Mouse (Mus musculus): Measurements from ENCODE around the gene Oog4. TPM values are rescaled to one million over a fixed set of nuclear protein-coding genes. Genes with fewer than 3 reads are reported as not detected.
A peak's percentile ranks its signal among the peaks of the same experiment; 100 is the strongest.
"Not testable (repeated sequence)": the region's sequence is repeated elsewhere in the genome, so short reads cannot be mapped to it uniquely, and the experiment has no call there.

Oog4 gene
- polyA plus RNA-seq (2012; rRNA removed) (not detected in 2 replicates), polyA plus RNA-seq (2014; fragmentation: Nextera tagmentation; extraction: Ambion mirVana) (not detected in 2 replicates)

DNA sequence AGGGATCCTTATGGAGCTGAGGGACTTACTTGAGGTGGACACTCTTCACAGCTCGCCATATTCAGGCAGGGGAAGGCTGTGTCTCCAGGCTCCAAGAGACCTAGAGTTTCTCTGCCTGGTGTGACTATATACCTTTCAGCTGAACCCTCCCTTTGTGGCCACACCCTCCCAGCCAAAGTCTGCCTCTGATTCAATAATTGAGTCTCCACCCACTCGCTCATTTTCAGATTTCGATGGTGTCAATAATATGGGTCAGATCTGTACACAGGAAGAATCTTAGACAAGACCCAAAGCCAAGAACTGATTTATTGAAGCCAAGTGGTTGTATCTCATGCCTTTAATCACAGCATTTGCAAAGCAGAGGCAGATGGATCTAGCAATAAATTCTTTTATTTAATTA, at the start of gene Oog4:
Gene Oog4 (minus strand): TSS at position 101 of the 400 bp plus-strand sequence.
- Histone ChIP-seq H3K27ac (replicated peaks; ENCODE audit: low read depth, low read length) (no peak within 1 kb of the TSS), H3K36me3 (ENCODE audit: control insufficient read depth, insufficient read depth, low read length) (no peaks in the 10 kb centered on the region), H3K4me1 (ENCODE audit: control insufficient read depth, insufficient read depth, low read length) (no peaks in the 10 kb centered on the region), H3K27me3 (ENCODE audit: control insufficient read depth, insufficient read depth, low read length) (no peaks in the 10 kb centered on the region), H3K4me2 (replicated peaks; ENCODE audit: low read depth, low read length, severe bottlenecking) (no peak within 1 kb of the TSS), H3K4me3 (replicated peaks; ENCODE audit: low read length) (no peak within 1 kb of the TSS), H3K9ac (ENCODE audit: low read depth, low read length, severe bottlenecking) (no peak within 1 kb of the TSS), H3K9me3 (ENCODE audit: control insufficient read depth, low read length) (no peaks in the 10 kb centered on the region)
- ATAC-seq (ENCODE audit: low FRiP score, low read depth) = no peak
- no peak for TF ChIP-seq POLR2A (IDR thresholded peaks at IDR 0.05; ENCODE audit: borderline replicate concordance, extremely low read depth, insufficient read depth, insufficient read length)
- DNase-seq (ENCODE audit: low spot score) = no peak
- WGBS = 79% methylated on average over 3 of the region's 3 CpGs

GRCm38 (mm10) chr4:143426770-143427169, 23.4 kb downstream of the Oog4 start:
- WGBS = 54% methylated on average over 5 of the region's 5 CpGs
- not testable (repeated sequence) for H3K4me3 ChIP-seq (replicated peaks; ENCODE audit: low read length); H3K36me3 ChIP-seq (ENCODE audit: control insufficient read depth, insufficient read depth, low read length); H3K27me3 ChIP-seq (ENCODE audit: control insufficient read depth, insufficient read depth, low read length); H3K4me1 ChIP-seq (ENCODE audit: control insufficient read depth, insufficient read depth, low read length); DNase-seq (ENCODE audit: low spot score); H3K9ac ChIP-seq (ENCODE audit: low read depth, low read length, severe bottlenecking); H3K27ac ChIP-seq (replicated peaks; ENCODE audit: low read depth, low read length); H3K4me2 ChIP-seq (replicated peaks; ENCODE audit: low read depth, low read length, severe bottlenecking); H3K9me3 ChIP-seq (ENCODE audit: control insufficient read depth, low read length)
- ATAC-seq (ENCODE audit: low FRiP score, low read depth) = peak; percentile 15; the same call in 1 of the 2 replicates

GRCm38 (mm10) chr4:143414121-143414520, 36.0 kb downstream of the Oog4 start:
- Histone ChIP-seq H3K4me2 (replicated peaks; ENCODE audit: low read depth, low read length, severe bottlenecking) (no peak overlapping the region), H3K4me3 (replicated peaks; ENCODE audit: low read length) (no peak overlapping the region), H3K9me3 (ENCODE audit: control insufficient read depth, low read length) (no peaks in the 10 kb centered on the region), H3K27me3 (ENCODE audit: control insufficient read depth, insufficient read depth, low read length) (no peaks in the 10 kb centered on the region), H3K36me3 (ENCODE audit: control insufficient read depth, insufficient read depth, low read length) (peaks cover 45% of the 10 kb centered on the region), H3K9ac (ENCODE audit: low read depth, low read length, severe bottlenecking) (no peak overlapping the region), H3K27ac (replicated peaks; ENCODE audit: low read depth, low read length) (no peak overlapping the region), H3K4me1 (ENCODE audit: control insufficient read depth, insufficient read depth, low read length) (no peaks in the 10 kb centered on the region)
- no peak for TF ChIP-seq POLR2A (IDR thresholded peaks at IDR 0.05; ENCODE audit: borderline replicate concordance, extremely low read depth, insufficient read depth, insufficient read length)
- ATAC-seq (ENCODE audit: low FRiP score, low read depth) (no peak), DNase-seq (ENCODE audit: low spot score) (no peak)
- 95% methylated on average over 3 of the region's 3 CpGs for WGBS

DNA sequence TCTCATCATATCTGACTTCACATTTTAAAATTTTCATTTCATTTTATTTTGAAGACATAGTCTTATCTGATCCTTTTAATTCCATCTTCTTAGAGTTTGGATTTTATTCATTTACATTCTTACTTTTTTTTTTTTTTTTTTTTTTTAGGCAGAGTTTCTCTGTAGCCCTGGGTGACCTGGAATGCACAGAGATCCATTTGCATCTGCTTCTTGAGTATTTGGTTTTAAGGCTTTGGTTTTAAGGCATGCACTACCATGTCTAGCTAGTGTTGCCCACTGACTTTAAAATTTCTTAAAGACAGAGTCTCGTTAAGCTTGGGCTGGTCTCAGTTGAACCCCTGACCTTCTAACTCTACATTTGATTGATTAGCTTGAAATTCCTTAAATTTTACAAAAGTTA, 36.5 kb downstream of the Oog4 start:
- TF ChIP-seq POLR2A (IDR thresholded peaks at IDR 0.05; ENCODE audit: borderline replicate concordance, extremely low read depth, insufficient read depth, insufficient read length) = no peak
- Histone ChIP-seq H3K4me1 (ENCODE audit: control insufficient read depth, insufficient read depth, low read length) (no peaks in the 10 kb centered on the region), H3K27ac (replicated peaks; ENCODE audit: low read depth, low read length) (no peak overlapping the region), H3K9ac (ENCODE audit: low read depth, low read length, severe bottlenecking) (no peak overlapping the region), H3K4me2 (replicated peaks; ENCODE audit: low read depth, low read length, severe bottlenecking) (no peak overlapping the region), H3K27me3 (ENCODE audit: control insufficient read depth, insufficient read depth, low read length) (no peaks in the 10 kb centered on the region), H3K4me3 (replicated peaks; ENCODE audit: low read length) (no peak overlapping the region), H3K36me3 (ENCODE audit: control insufficient read depth, insufficient read depth, low read length) (peaks cover 40% of the 10 kb centered on the region), H3K9me3 (ENCODE audit: control insufficient read depth, low read length) (no peaks in the 10 kb centered on the region)
- WGBS = 98% methylated on average over 1 of the region's 1 CpGs
- ATAC-seq (ENCODE audit: low FRiP score, low read depth) (no peak), DNase-seq (ENCODE audit: low spot score) (no peak)

DNA sequence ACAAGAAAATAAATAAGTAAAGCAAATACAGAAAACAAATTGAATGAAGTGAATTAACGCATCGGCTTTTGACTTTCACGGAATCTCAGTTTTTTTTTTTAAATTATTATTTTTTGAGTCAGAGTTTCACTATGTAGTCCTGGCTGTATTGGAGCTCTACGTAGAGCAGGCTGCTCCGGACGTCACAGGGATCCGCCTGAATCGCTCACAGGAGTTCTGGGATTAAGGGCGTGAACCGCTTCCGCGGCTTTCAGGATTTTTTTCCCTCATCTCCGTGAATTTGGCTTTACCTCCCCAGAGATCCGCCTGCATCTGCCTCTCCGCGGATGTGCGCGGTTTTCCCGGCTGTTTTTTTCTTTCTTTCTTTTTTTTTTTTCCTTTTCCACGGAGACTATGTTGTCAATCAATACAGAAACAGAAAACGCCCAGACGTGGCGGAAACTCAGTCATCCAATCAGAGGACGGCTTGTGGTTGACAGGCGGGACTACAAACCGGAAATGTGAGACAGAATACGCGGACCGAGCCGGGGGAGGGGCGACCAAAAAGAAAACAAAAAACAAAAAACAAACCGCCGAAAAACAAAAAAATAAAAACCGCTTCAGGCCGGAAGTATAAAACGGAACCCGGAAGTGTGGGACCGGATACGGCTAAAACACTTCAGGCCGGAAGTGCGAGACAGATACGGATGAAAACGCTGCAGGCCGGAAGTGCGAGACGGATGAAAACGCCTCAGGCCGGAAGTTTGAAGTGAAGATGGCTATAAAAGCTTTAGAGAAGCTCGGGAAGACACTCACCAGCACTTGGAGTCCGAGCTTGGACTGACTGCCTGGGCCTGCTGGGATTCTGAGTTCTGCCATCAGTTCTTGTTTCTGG, 37.7 kb downstream of the Oog4 start, which contains the start of gene Pramef8:
Gene Pramef8 (plus strand): TSS at position 208 of the 874 bp plus-strand sequence.
- peak within 1 kb of the TSS; percentile 50 for H3K4me2 ChIP-seq (replicated peaks; ENCODE audit: low read depth, low read length, severe bottlenecking)
- ATAC-seq (ENCODE audit: low FRiP score, low read depth) (peak; percentile 96), DNase-seq (ENCODE audit: low spot score) (peak; percentile 94)
- peaks cover 28% of the 10 kb centered on the region for H3K36me3 ChIP-seq (ENCODE audit: control insufficient read depth, insufficient read depth, low read length)
- peak within 1 kb of the TSS; percentile 58 for H3K4me3 ChIP-seq (replicated peaks; ENCODE audit: low read length)
- H3K27ac ChIP-seq (replicated peaks; ENCODE audit: low read depth, low read length) = peak within 1 kb of the TSS; percentile 86
- WGBS = under 1% methylated on average over 50 of the region's 50 CpGs
- H3K4me1 ChIP-seq (ENCODE audit: control insufficient read depth, insufficient read depth, low read length) = no peaks in the 10 kb centered on the region
- no peaks in the 10 kb centered on the region for H3K9me3 ChIP-seq (ENCODE audit: control insufficient read depth, low read length)
- peak within 1 kb of the TSS; percentile 69 for H3K9ac ChIP-seq (ENCODE audit: low read depth, low read length, severe bottlenecking)
- TF ChIP-seq POLR2A (IDR thresholded peaks at IDR 0.05; ENCODE audit: borderline replicate concordance, extremely low read depth, insufficient read depth, insufficient read length) = 0 out of 2 replicates have a peak, but pooled peaks have one; percentile 17
- no peaks in the 10 kb centered on the region for H3K27me3 ChIP-seq (ENCODE audit: control insufficient read depth, insufficient read depth, low read length)
